Mouse (Mus musculus) thymus, postnatal 10 days (tissue): ENCODE data around the gene Olfr665.
"Not testable (repeated sequence)": the region's sequence is repeated elsewhere in the genome, so short reads cannot be mapped to it uniquely, and the experiment has no call there.

ENCODE experiments used
- DNase-seq, 2 experiments: peaks; one replicate each; pipeline ENCODE4 v3.0.0; 2021; ENCODE audit warnings: low spot score in 2 of 2

Olfr665 gene

DNA sequence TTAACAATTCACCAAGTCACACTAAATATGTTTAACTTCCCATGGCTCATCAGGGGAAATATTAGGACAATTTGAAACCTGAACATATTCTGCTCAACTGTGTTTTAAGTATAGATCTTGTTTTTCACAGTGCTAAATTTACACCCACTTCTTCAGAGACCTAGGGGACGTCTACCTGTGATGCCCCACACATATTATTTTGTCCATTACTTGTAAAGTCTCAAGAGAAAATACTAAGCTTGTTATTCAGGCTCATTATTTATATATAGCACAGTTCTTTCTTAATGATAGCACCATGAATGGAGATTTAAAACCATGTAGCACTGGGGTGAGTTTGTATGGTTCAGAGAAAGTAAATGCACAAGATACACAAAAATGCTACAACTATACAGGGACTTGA, at the start of gene Olfr665:
Gene Olfr665, plus strand, starts transcription at position 301 of the 400 bp plus-strand sequence.
- DNase-seq = no peak

DNA sequence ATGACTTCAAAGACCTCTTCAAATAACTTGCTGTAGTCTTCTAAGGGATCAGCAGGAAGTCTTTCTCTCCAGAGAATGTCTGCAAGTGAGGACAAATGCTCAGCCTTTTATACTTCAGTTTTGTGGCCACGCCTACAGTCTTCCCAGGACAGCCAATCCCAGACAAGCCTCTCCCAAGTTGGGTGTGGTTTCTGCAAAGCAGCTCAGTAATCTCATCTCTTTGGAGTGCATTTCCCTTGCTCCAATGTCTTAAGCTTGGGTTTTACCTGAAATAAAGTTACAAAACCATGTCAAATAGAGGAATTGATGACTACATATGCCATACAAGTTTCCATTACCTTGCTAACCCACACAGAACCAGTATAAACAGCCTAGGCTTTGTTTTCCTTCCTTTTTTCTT, 35.3 kb upstream of the Olfr665 start, which contains the start of gene Usp17lb:
Gene Usp17lb, minus strand, starts transcription at position 101 of the 400 bp plus-strand sequence.
- no peak for DNase-seq

- no peak for DNase-seq
Measured at GRCm38 (mm10) chr7:104843731-104844287, 34.0 kb upstream of the Olfr665 start.

- not testable (repeated sequence) for DNase-seq
Measured at GRCm38 (mm10) chr7:104851546-104851945, 26.3 kb upstream of the Olfr665 start.

- DNase-seq = no peak
Measured at GRCm38 (mm10) chr7:104855248-104855750, 22.5 kb upstream of the Olfr665 start.

DNA sequence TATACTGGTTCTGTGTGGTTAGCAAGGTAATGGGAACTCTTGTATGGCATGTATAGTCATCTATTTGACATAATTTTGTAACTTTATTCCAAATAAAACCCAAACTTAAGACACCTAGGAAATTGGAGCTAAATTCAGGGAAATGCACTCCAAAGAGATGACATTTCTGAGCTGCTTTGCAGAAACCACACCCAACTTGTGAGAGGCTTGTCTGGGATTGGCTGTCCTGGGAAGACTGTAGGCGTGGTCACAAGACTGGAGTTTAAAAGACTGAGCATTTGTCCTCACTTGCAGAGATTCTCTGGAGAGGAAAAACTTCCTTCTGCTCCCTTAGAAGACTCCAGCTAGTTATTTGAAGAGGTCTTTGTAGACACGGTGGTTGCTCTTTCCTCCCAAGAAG, 21.1 kb upstream of the Olfr665 start, which contains the start of gene Usp17la:
Gene Usp17la, plus strand, starts transcription at position 301 of the 400 bp plus-strand sequence.
- not testable (repeated sequence) for DNase-seq

- no peak for DNase-seq
Measured at GRCm38 (mm10) chr7:104857683-104858082, 20.1 kb upstream of the Olfr665 start.

DNA sequence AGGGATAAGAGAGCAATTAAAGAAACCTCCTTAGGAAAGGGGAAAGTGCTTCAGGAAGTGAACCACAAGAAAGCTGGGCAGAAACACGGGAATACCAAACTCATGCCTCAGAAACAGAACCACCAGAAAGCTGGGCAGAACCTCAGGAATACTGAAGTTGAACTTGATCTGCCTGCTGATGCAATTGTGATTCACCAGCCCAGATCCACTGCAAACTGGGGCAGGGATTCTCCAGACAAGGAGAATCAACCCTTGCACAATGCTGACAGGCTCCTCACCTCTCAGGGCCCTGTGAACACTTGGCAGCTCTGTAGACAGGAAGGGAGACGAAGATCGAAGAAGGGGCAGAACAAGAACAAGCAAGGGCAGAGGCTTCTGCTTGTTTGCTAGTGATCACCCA, 16.4 kb upstream of the Olfr665 start:
- DNase-seq = no peak

DNA sequence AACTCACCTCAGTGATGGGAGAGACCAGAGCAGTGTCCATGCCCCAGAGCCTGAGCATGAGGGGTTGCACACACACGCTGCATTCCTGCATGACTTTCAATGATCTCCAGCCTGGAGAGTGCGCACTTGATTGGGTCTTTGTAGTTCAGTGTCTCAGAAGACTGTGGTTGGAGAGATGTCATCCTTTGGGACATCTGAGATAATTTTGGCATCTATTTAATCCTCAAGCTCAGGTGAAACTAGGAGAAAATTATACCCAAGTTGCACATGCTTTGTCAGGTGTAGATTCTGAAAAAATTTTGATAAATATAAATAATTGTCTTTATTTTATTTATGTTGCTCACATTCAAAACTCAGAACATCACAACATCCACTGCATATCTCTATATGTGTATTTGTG, 18.0 kb downstream of the Olfr665 start, which contains the start of gene Olfr666:
Gene Olfr666, minus strand, starts transcription at position 101 of the 400 bp plus-strand sequence.
- no peak for DNase-seq

- DNase-seq = no peak
Measured at GRCm38 (mm10) chr7:104921382-104921781, 43.6 kb downstream of the Olfr665 start, which contains the start of gene Olfr667. Gene Olfr667 (minus strand): TSS chr7:104921482.

DNA sequence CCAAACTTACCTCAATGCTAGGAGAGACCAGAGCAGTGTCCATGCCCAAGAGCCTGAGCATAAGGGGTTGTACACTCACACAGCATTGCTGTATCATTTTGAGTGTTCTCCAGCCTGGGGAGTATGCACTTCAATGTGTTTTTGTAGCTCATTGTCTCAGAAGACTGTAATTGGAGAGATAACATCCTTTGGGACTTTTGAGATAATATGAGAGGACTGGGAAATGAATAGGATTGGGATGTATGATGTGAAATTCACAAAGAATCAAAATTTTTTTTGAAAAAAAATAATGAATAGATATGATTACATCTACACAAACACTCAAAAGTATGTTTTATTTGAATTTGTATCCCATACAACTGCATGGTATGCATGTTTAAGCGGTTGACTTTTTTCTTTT, 50.1 kb downstream of the Olfr665 start, which contains the start of gene Olfr668:
Gene Olfr668, minus strand, starts transcription at position 101 of the 400 bp plus-strand sequence.
- DNase-seq = no peak
